Mouse (Mus musculus) left cerebral cortex, adult 11 months (tissue): ENCODE measurements around the gene Ggt1.
"Not testable (repeated sequence)": the region's sequence is repeated elsewhere in the genome, so short reads cannot be mapped to it uniquely, and the experiment has no call there.

Source experiments
- DNase-seq: peaks from one replicate; pipeline ENCODE4 v3.0.0; 2022; ENCODE audit warnings: low spot score

The Ggt1 gene

DNA sequence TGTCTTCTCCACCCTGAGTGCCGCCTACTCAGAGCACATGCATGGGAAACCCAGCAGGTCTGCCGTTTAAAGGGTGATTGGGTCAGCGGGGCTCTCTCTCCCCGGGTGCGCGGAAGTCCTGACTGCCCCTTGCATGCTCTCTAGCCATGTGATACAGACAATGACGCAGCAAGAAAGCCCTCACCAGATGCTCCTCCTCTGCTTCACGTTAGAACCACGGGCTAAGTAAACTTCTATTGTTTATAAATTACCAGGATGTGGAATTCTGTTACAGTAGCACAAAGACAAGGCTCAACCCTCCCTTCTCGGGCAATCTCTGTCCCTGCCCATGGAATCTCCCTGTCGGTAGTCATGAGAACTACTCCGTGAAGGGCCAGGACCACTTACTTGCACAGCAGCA, 10.2 kb upstream of the Ggt1 start:
- no peak for DNase-seq

DNA sequence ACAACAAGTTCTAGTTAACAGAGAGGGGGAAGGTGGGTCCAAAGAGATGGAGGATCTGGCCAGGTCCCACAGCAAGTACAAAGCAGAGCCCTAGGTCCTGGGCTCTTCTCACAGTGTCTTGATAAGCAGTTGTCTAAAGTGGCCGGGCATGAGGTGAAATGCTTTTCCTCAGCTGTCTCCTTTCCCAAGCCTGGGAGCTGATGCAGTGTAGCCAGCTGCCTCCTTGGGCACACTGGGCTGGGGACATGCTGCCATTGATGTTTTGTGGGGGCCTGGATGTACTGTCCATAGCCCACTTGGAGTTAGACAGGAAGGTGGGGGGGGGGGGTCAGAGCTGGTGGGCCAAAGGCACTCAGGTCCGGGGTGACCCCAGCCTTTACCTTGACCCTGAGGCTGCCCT, 9.3 kb upstream of the Ggt1 start:
- no peak for DNase-seq

DNA sequence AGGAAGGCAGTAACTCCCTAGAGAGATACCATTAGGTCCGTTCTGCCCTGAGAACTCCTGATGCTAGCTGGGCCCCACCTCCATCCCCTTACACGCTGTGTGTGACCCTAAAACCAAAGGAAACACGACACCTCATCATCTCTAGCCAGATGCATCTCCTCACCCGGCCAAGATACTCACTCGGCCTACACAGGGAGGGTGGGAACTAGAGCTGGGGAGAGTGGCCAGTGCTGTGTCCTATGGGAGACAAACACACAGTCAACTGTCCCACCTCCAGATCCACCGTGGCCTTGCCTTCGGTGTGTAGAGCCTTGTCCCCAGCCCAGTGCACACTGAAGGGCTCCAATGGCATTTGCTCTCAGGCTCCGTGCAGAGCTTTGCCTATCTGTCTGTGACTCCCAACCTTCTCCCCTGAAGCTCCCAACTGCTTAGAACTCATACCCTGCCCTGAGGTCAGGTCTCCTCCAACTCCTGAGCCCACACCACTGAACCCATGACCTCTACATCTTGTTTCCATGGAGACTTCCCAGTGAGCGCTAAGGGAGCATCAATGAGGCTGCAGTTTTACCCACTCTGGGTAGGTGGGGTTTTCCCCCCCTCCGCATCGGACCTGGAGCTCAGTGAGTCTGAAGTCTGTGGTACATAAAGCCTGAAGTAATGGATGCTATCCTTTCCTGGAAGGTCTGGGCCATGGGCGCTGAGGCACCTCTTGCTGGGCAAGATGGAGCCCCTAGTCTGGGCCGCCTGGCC, 8.5 kb upstream of the Ggt1 start:
- DNase-seq, result no peak

DNA sequence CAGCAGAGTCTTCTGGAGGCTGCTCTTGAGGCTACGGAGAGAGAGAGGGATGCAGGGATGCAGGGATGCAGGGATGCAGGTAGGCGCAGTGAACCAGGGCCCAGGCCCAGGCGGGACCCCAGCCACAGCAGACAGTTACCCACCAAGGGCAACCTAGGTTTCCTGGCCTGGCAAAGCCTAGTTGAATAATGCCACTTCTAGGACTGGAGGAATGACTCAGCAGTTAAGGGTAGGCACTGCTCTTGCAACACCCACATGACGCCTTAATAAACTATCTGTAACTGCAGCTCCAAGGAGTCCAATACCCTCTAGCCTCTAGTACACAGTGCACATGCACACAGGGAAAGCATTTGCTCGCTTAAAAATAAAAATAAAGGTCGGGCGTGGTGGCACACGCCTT, 7.3 kb upstream of the Ggt1 start:
- DNase-seq, result no peak

DNA sequence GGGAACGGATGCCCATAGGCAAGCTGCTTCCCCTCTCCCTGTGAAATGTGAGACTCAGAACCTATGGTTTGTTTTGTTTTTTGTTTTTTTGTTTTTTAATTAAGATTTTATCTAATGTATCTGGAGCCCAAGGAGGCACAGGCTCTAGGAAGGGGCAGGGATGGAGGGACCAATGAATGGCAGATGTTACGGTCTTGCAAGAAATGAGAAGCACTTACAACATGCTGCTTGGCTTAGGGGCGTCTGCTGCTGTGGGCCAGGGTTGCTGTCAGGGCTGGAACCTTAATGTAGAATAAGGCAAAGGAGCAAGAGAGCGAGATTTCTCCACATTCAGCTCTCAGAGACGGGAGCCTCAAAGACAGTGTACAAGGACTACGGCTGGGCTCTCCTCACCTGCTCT, 5.8 kb upstream of the Ggt1 start:
- no peak for DNase-seq

DNA sequence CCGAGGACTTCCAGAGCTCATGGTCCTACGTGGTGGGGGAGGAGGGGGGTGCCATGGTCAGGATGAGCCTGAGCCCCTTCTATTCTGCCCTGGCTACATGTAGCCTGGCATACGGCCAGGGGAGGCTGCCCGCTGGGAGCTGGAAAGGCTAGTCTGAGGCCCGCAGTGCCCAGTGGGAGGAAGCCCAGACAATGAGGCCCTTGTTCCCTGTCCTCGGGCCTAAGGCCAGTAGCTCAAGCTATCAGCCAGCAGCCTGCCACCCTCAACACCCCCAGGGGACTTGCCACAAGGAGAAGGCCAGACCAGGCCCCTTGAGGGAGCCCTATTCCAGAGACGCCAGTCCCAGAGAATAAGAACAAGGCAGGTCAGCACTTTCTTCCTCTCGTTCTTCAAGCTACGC, 5.4 kb upstream of the Ggt1 start:
- peak; percentile 76 for DNase-seq

DNA sequence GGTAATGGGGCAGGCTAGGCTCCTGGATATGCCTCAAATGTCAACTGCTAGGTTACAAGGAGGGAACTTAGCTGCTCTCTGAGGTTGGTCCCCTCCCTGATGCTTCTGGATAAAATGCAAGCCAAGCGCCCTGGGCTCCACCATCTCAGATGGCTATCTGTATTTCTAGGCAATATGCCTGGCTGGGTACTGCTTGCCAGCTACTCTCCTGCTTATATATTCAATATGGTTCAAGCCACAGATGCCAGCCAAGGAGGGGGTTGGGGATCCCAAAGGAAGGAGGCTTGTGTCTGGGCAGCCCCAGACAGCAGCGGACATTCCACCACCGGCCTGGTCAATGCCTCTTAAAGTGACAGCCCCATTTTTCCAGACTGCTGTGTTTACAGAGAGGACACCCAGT, 2.9 kb upstream of the Ggt1 start:
- no peak for DNase-seq

DNA sequence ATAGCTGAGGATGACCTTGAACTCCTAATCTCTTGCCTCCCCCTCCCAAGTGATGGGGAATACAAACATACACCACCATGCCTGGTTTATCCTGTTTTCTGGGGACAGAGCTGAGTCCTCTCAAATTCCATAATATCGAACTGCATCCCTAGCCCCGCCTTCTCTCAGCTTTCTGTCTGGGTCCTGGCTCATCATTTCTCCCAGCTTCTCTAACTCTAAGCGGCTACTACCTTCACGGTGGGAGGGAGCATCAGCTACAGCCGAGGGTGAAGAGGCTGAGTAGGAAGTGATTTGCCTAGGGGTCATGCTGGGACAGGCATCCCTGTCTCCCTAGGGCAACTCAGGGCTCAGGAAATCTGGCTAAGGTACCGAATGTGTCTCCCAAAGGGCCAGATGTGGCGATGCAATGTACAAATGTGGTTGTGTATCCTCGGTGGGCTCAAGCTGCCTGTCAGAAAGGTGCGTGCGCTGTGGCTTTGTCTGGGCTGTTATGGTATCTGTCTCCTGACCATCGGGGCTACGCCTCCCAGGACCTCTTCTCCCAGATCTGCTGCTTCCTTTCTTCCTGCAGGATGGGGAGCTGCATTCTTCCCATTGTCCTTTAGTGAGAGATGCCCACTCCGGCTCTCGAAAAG, 2.2 kb upstream of the Ggt1 start:
- DNase-seq, result no peak

DNA sequence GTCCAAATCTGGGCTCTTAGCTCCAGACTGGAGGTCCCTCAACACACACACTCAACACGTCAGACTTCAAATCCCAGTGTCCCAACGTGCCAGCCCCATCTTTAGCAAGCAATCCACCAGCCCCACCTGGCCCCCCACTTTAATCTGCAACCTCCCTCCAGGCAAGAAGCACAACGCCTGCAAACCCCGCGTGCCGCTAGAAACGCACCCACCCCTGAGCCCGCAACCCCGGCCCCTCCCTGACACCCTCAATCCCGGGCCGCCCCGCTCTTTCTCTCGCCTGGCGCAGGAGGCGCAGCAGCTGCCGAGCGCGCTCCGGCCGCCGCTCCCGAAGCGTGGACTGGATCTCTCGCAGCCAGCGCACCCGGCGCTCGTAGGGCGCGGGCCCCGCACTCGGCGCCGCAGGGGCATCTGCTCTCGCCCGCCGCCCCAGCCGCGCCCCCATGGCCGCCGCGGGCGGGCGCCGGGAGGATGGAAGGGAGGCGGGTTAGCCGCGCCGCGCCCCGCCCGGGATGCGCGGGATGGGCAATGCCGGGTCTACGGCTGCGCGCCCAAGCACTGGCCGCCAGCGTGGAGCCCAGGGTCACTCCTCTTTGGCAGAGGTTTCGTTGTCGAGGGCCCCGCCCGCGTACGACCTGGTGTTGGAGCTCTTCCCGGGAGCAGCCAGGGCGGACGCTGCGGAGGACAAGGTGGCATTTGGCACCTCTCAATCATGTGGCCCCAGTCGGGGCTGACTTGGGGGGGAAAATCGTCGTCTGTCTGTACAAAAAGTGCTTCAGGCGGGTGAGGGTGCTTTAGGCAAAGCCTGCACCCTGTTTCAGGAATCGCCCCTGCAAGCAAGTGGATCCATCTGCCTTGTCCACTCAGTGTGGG, 1.5 kb upstream of the Ggt1 start, which contains the start of gene Lrrc75b:
Gene Lrrc75b, minus strand, starts transcription at position 655 of the 873 bp plus-strand sequence.
- DNase-seq, result no peak

DNA sequence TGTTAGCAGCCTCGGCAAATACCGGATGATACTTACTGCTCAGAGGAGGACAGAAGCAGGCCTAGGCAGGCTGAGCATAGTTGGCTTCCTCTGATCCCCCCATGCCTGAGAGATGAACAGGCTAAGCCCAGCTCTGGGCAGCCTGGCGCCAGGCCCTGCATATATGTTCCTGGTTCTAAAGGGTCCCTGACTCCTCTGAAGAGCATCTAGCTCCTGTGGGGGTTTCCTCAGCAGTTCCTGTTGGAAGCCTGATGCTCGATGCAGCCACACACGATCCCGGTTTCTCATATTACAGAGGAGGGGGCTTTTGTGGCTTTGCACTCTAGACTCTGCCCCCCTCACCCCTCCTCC, 880 bp upstream of the Ggt1 start:
- DNase-seq, result no peak

DNA sequence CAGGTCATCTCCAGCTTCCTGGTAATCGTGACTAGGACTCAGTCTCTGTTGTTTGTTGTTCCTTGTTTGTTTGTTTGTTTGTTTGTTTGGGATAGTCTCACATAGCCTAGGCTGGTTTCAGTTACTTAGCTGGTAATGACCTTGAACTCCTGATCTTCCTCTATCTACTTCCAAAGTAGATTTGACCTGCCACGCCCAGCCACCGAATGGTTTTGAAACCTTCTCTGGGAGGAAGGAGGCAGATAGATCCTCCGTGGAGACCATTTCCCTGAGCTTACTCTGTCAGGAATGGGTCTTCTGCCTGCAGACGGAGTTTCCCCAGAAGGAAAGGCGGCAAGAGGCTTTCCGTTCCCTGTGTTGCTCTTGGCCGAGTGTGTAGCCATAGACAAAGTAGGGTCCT, 1.2 kb downstream of the Ggt1 start:
- no peak for DNase-seq

DNA sequence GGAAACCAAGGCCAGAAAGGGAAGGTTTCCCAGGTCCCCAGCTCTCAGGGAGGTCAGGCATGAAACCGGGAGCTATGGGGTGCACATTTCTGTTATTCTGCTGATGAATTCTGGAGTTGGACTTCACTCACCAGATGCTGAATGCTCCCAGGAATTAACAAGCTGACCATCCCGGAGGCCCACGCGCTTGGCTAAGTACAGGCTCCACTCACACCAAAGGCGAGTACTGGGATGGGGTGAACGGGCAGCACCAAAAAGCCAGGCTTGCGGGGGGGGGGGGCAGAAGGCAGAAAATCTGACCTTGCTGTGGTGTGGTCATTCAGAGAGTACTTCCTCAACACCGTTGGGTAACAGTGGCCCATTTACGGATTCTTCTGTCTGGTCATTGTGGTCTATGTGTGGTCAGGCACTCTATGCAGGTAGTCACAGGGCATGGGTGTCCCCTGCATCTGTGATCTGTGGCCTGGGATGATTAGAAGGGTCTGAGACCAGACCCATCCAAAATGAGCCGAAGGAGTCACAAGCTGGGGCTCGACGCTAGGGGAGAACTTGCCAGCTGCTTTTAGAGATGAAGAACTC, 3.4 kb downstream of the Ggt1 start:
- no peak for DNase-seq

DNA sequence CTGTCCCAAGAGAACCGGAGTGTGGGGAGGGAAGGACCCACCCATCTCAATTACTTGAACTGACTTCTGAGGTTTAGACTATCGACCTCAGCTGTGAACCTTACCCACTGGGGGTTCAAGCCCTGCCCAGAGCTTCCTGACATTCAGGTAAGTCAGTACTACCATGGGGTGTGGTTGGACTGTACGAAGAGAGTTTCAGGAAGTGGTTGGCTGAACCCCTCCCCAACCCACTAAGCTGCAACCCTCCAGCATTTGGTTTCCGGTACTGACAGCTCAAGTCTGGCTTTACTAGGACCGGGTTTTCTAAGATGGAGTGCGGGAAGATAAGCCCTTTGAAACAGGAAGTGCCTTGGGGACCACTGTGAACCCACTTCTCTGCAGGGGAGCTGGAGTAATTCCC, 4.0 kb downstream of the Ggt1 start:
- no peak for DNase-seq

DNA sequence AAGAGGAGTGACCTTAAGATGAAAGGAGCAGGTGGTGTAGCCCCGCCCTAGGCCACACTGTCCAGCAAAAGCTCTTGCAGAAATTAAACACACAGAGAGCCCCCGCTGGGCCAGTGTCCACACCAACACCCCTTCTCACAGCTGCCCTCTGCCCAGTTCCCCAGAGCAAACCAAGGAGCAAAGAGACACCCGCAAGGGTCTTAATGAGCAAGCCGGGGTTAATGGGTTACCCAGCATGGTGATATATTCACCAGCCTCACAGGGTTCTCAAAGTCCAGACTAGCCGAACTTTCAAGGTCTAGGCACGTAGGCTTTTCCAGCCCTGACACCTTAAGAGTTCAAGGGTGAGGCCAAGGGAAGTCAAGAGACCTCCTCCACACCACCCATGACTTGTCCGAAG, 4.5 kb downstream of the Ggt1 start:
- no peak for DNase-seq

DNA sequence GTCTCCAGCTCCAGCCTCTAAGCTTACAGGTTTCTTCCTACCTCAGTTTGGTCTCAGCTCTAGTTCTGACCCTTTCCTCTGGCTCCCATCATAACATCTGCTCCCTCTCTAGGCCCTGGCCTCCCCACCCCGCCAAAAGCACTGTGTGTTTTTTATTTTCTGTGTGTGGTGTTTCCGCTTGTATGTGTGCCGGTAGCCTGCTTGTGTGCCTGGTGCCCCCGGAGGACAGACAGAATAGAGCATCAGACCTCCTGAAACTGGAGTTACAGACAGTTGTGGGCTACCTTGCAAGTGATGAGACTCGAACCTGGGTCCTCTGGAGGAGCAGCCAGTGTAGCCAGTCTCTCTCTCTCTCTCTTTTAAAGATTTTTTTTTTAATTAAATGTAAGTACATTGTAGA, 4.9 kb downstream of the Ggt1 start:
- no peak for DNase-seq

DNA sequence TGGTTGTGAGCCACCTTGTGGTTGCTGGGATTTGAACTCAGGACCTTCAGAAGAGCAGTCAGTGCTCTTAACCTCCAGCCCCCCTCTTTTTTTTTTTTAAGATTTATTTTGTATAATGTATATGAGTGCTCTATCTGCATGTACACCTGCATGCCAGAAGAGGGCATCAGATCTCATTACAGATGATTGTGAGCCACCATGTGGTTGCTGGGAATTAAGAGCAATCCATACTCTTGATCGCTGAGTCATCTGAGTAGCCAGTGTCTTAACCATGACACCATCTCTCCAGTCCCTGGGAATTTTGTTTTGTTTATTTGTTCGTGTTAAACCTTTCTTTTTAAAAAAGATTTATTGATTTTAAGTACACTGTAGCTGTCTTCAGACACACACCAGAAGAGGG, 5.4 kb downstream of the Ggt1 start:
- DNase-seq, result not testable (repeated sequence)

DNA sequence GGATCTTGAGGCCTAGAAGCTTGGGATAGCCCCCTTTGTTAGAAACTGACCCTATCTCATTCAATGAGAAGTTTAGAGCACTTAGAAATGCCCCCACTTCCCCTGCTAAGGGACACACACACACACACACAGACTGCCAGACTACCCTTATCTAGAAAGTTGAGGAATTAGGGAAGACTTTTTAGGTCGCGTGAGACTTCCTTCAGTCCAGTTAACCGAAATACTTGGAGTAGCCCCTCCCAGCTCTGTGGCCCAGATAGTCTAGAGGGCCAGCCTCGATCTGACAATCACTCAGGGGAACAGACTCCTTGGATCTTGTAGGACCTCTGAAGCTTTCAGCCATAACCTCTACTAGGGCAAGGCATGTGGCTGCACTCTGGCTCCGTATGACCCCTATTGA, 6.6 kb downstream of the Ggt1 start:
- no peak for DNase-seq

DNA sequence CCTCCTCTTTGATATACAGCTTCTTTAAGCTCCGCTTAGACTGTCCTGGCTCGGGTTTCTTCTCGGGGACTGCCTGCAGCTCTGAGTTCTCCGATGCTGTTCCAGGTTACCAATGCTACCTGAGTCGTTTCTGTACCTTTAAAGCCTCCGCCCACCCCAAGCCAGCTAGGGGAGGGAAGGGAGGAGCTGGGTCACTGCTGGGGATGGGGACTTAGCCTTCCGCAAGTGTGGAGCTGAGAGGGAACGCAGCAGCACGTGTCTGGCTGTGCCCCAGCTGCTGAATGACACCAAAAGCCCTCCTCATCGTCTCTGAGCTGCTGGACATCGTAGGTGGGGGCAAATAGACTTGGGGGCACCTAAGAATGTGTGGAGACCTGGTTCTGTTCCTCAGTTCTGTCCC, 7.0 kb downstream of the Ggt1 start:
- no peak for DNase-seq

DNA sequence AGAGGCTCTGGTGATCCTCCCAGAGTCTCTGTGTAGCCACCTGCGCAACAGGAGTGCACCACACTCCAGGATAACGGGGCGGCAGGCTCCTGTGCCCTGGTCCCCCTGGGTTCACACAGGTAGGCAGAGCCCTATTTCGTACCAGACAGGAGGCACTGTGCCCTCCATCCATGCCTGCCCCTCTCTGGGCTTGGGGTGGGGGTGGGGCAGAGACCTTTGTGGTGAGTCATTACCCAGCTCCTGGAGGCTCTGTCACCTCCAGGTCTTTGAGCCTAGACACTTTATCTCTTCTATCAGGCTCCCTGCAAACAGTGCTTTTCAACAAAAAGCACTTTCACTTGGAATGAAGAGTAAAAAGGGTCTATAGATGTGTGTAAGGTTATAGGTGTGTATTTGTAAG, 7.4 kb downstream of the Ggt1 start:
- no peak for DNase-seq

DNA sequence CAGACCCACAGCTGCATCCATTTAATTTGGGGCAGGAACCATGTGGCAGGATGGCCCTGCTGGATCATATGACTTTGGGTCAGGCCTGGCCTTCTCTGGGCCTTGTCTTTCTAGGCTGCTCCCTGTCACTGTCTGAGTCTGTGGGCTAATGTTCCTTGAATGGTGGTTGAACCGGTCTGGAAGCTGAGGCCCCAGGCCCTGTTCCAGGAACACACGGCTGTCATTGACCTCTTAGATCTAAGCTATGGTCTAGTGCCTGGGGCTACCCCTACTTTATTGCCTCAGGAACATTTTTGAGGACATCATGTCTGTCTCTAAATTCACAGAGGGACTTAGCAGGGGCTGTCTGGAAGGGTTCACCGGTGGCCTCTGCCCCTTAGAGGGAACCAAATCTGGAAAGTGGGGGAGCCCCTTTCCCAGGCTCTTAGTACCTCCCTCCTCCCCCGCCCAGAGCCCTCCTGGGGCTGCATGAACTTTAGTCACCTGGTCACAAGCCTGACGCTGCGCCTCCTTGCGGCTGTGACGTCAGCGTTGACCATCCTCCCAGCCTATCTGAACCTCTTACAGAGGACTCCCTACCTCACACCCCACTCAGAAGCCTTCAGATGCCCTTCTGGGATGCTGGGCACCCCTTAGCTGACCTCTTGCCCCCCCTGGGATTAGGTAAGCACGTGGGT, 9.7 kb downstream of the Ggt1 start:
- DNase-seq, result no peak

DNA sequence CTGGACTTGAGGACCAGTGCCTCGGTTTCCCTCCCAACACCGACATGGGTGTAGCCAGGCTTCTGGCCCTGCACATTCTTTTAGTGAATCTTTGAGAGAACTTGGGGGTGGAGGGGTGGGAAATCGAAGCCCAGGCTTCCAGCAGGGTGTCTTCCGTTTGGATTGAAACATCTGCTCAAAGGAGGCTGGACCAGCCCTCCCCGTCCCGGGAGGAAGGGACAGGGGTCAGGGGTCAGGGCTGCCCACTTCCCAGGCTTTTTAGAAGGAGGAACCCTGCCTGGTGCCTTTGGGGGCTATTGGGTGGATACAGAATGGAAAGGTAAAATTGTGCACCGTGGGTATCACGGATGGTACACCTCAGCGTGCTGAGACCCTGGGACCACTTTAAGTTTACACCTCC, 10.5 kb downstream of the Ggt1 start:
- no peak for DNase-seq

DNA sequence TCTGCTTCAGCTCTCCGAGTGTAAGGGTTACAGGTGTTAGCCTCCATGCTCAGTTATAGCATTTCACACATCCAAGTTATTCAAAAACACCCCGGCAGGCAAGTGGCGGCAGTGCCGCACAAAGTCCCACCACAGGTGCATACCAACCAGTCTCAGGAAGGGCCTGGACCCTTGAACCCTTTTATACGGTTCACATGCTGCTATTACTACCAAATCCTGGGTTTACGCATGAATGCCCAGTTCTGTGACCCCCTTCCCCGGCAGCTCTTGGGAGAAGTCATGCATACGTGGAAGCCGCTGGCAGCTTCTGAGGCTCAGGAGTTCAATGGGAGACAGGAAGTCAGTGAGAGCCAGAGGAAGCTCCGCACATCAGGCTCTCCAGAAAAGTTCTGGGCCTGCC, 11.8 kb downstream of the Ggt1 start:
- no peak for DNase-seq
